Mouse (Mus musculus): ENCODE measurements around the gene Hspbp1.

Gene Hspbp1

DNA sequence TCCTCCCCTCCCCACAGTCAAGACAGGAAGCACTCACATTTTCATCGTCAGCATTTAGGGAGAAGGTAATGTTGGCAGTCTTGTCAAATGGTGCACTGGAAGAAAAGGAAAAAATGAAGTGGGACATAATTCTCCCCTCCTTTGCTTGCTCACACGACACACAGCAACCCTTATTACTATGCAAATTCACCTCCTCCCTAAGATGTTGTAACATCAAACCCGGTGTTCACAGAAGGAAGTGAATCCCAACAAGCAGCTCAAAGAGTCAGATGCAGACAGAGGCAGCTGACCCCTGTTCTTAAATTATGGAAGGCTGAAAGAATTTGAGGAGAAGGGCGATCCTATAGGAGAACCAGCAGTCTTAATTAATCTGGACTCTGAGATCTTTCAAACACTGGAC, 48.7 kb downstream of the Hspbp1 start:
- DNase-seq (ENCODE audit: low read depth, low spot score) = no peak

- no peak for DNase-seq (ENCODE audit: low read depth, low spot score)
These were observed 53.8 kb downstream of the Hspbp1 start, which contains the start of gene Tmem86b for GRCm38 (mm10) chr7:4631031-4631430. Tmem86b (minus strand) TSS chr7:4631422.

DNA sequence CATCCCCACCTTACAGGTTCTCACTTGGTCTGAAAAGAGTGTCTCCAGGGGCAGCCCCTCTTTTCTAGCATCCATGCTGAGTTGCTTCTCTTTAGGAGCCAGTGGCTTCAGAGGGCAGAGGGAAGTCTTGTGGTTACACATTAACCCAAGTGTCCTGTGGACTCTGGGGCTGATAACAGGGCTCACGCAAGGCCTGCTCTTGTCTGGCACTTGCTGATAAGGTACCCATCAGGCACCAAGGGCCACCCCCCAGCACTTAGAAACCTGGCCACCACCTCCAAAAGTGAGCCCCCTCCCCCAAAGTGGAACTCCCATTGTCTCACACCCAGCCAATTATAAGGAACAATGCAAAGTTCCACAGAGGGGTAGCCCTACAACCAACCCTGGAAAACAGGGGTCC, 54.7 kb downstream of the Hspbp1 start:
- no peak for DNase-seq (ENCODE audit: low read depth, low spot score)

GRCm38 (mm10) chr7:4629586-4629985, 55.3 kb downstream of the Hspbp1 start:
- DNase-seq (ENCODE audit: low read depth, low spot score) = no peak

DNA sequence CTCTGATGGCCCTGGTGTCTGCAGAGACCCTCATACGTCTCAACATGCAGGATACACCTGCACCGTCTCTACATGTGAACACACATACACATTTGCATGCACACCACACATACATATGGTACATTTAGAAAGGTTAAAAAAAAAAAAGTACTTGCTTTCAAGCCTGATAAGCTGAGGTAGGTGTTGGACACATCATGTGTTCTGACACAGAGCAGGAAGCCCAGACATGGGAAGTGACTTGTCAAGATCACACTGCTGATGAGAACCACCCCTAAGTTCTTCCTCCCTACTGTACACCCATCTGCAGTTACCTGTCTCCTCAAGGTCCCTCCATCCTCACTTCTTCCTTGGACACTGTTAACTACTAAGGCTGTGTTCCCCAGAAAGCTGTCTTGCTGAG, 58.9 kb downstream of the Hspbp1 start:
- no peak for DNase-seq (ENCODE audit: low read depth, low spot score)

DNA sequence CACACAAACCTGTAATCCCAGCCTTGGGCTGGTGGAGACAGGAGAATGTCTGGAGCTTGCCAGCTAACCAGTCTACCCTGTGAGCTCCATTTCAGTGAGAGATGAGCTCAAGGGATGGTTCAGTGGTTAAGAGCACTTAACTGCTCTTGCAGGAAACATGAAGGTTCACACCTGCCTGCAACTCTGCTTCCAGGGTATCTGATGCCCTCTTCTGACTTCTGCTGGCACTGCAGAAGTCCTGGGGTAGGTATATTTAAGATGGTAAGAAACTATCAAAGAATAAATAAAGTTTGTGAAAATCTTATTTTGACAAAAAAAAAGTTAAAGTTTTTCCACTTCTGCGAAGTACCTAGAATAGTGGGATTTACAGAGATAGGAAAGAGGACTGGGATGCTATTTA, 60.5 kb downstream of the Hspbp1 start:
- peak; percentile 55 for DNase-seq (ENCODE audit: low read depth, low spot score)

DNA sequence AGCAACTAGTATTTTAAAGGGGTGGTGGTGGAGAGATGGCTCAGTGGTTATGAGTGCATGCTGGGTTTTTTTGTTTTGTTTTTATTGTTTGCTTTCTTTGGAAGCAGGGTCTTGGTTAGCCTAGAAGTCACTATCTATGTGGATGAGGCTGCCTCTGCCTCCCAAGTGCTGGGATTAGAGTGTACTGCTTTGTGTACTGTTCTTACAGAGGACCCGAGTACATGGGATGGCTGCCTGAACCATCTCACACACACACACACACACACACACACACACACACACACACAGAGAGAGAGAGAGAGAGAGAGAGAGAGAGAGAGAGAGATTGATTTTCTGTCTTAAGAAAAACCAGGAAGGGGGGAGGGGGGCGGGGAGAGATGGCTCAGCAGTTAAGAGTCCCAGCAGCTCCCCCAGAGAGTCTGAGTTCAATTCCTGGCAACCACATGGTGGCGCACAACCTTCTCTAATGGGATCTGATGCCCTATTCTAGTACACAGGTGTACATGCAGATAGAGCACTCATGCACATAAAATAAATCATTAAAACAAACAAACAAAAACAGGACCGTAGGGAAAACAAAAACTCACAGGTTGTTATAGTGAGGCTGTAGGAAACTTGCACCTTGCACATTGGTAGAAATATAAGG, 61.2 kb downstream of the Hspbp1 start:
- DNase-seq (ENCODE audit: low read depth, low spot score) = peak; percentile 77

GRCm38 (mm10) chr7:4619979-4620378, 64.9 kb downstream of the Hspbp1 start:
- DNase-seq (ENCODE audit: low read depth, low spot score) = peak; percentile 51

GRCm38 (mm10) chr7:4613740-4614403, 71.0 kb downstream of the Hspbp1 start:
- peak; percentile 81 for DNase-seq (ENCODE audit: low read depth, low spot score)

DNA sequence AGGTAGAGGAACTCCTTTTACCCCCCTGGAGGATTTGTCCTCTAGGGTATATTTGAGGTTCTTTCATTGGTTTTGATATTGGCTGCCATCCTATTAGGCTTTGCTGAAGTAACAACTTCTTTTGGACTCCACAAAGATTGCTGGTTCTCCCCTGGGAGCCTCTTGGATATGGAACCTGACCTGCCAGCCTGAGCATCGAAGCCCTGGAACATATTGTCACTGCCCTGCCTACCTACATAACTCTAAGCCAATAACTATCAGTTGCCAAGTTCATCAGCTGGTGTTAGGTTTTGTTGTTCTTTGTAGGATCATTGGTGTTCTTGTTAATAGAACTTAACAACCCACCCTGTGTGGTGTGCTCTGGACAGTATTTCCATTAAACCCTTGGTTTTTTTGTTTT, 71.9 kb downstream of the Hspbp1 start:
- DNase-seq (ENCODE audit: low read depth, low spot score) = no peak

- no peak for DNase-seq (ENCODE audit: low read depth, low spot score)
These were observed 72.5 kb downstream of the Hspbp1 start for GRCm38 (mm10) chr7:4612386-4612785.

GRCm38 (mm10) chr7:4611921-4612341, 72.9 kb downstream of the Hspbp1 start:
- DNase-seq (ENCODE audit: low read depth, low spot score) = no peak

DNA sequence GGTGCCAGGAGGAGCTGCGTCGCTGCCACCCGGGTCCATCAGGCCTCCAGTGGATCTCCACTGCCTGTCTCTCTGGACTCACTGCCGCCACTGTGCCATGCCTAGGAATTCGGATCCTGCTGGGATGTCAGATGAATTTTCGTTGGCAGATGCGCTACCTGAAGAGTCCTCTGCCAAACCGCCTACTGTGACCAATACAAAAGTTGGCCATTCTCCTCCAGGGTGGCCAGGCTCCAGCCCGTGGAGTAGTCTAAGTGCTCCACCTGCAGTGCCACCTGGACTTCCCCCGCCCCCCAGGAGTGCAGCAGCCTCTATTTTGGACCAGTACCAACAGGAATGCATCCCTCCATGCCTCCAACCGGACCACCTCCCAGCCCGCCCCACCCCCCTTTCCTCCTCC, 73.4 kb downstream of the Hspbp1 start:
- no peak for DNase-seq (ENCODE audit: low read depth, low spot score)
